Mouse (Mus musculus) stomach, postnatal 0 days (tissue): ENCODE data around the gene Zfp61.

Source experiments
- CTCF ChIP-seq: IDR thresholded peaks from 2 replicates; pipeline ENCODE4 v1.5.1; 2016; ENCODE audit warnings: antibody characterized with exemption, low read depth, mild to moderate bottlenecking, moderate library complexity
- EP300 ChIP-seq: optimal IDR thresholded peaks from 2 replicates; pipeline ENCODE3; 2016; ENCODE audit warnings: antibody characterized with exemption

- TF ChIP-seq CTCF: no peak
- no peak for TF ChIP-seq EP300
These were observed 3.5 kb downstream of the Zfp61 start for GRCm38 (mm10) chr7:24297361-24298095.
